Mouse (Mus musculus): Measurements from ENCODE around the gene Msh3. TPM values are rescaled to one million over a fixed set of nuclear protein-coding genes. Genes with fewer than 3 reads are reported as not detected.

Gene Msh3
- polyA plus RNA-seq, 1 experiment from 2014 or later = 22.3 TPM

GRCm38 (mm10) chr13:92305680-92306079 lies 49.1 kb downstream of the Msh3 start, which contains the start of gene Gm20379:
TSS of gene Gm20379 (plus strand) at chr13:92305980.
- ATAC-seq (replicated peaks; ENCODE audit: low FRiP score, low read depth) (no peak), DNase-seq (ENCODE audit: low spot score) (no peak)
- H3K27ac ChIP-seq = no peak within 1 kb of the TSS
- peaks cover 21% of the 10 kb centered on the region; the same call in 1 of the 2 replicates for H3K36me3 ChIP-seq (ENCODE audit: insufficient read depth, low read length)
- 95% methylated on average over 11 of the region's 11 CpGs for WGBS
- no peak within 1 kb of the TSS for H3K9ac ChIP-seq (ENCODE audit: low read depth, low read length)
- no peak within 1 kb of the TSS for H3K4me3 ChIP-seq (replicated peaks; ENCODE audit: low read depth, low read length)
- no peaks in the 10 kb centered on the region for H3K9me3 ChIP-seq (replicated peaks; ENCODE audit: low read length)
- no peak for TF ChIP-seq CTCF (IDR thresholded peaks at IDR 0.05; ENCODE audit: low read depth)
- no peak within 1 kb of the TSS for H3K4me2 ChIP-seq (ENCODE audit: low read length)
- H3K4me1 ChIP-seq (replicated peaks; ENCODE audit: insufficient read depth, low read length) = no peaks in the 10 kb centered on the region
- no peaks in the 10 kb centered on the region for H3K27me3 ChIP-seq (ENCODE audit: insufficient read depth, low read length)

GRCm38 (mm10) chr13:92304291-92304690 lies 50.5 kb downstream of the Msh3 start:
- no peaks in the 10 kb centered on the region for H3K4me1 ChIP-seq (replicated peaks; ENCODE audit: insufficient read depth, low read length)
- TF ChIP-seq CTCF (IDR thresholded peaks at IDR 0.05; ENCODE audit: low read depth) = no peak
- H3K27ac ChIP-seq = no peak overlapping the region
- 94% methylated on average over 5 of the region's 5 CpGs for WGBS
- no peak overlapping the region for H3K9ac ChIP-seq (ENCODE audit: low read depth, low read length)
- no peak overlapping the region for H3K4me2 ChIP-seq (ENCODE audit: low read length)
- H3K36me3 ChIP-seq (ENCODE audit: insufficient read depth, low read length) = peaks cover 16% of the 10 kb centered on the region; the same call in 1 of the 2 replicates
- DNase-seq (ENCODE audit: low spot score) = no peak
- no peaks in the 10 kb centered on the region for H3K27me3 ChIP-seq (ENCODE audit: insufficient read depth, low read length)
- H3K4me3 ChIP-seq (replicated peaks; ENCODE audit: low read depth, low read length) = no peak overlapping the region
- H3K9me3 ChIP-seq (replicated peaks; ENCODE audit: low read length) = no peaks in the 10 kb centered on the region
- no peak for ATAC-seq (replicated peaks; ENCODE audit: low FRiP score, low read depth)

GRCm38 (mm10) chr13:92303062-92303948 lies 51.5 kb downstream of the Msh3 start:
- H3K4me2 ChIP-seq (ENCODE audit: low read length) = no peak overlapping the region
- H3K4me3 ChIP-seq (replicated peaks; ENCODE audit: low read depth, low read length) = no peak overlapping the region
- H3K4me1 ChIP-seq (replicated peaks; ENCODE audit: insufficient read depth, low read length) = no peaks in the 10 kb centered on the region
- H3K9me3 ChIP-seq (replicated peaks; ENCODE audit: low read length) = no peaks in the 10 kb centered on the region
- no peak for TF ChIP-seq CTCF (IDR thresholded peaks at IDR 0.05; ENCODE audit: low read depth)
- no peak for ATAC-seq (replicated peaks; ENCODE audit: low FRiP score, low read depth)
- no peak for DNase-seq (ENCODE audit: low spot score)
- no peak overlapping the region for H3K9ac ChIP-seq (ENCODE audit: low read depth, low read length)
- no peaks in the 10 kb centered on the region for H3K27me3 ChIP-seq (ENCODE audit: insufficient read depth, low read length)
- H3K27ac ChIP-seq = no peak overlapping the region
- 45% methylated on average over 8 of the region's 8 CpGs for WGBS
- H3K36me3 ChIP-seq (ENCODE audit: insufficient read depth, low read length) = peaks cover 7% of the 10 kb centered on the region; the same call in 1 of the 2 replicates

- no peak for TF ChIP-seq CTCF (IDR thresholded peaks at IDR 0.05; ENCODE audit: low read depth)
- Histone ChIP-seq H3K27me3 (ENCODE audit: insufficient read depth, low read length) (no peaks in the 10 kb centered on the region), H3K4me3 (replicated peaks; ENCODE audit: low read depth, low read length) (no peak overlapping the region), H3K9me3 (replicated peaks; ENCODE audit: low read length) (no peaks in the 10 kb centered on the region), H3K36me3 (ENCODE audit: insufficient read depth, low read length) (0 out of 2 replicates have a peak, but pooled peaks cover under 1% of the 10 kb centered on the region), H3K4me1 (replicated peaks; ENCODE audit: insufficient read depth, low read length) (no peaks in the 10 kb centered on the region), H3K27ac (no peak overlapping the region), H3K9ac (ENCODE audit: low read depth, low read length) (no peak overlapping the region), H3K4me2 (ENCODE audit: low read length) (no peak overlapping the region)
- ATAC-seq (replicated peaks; ENCODE audit: low FRiP score, low read depth) = no peak
- no peak for DNase-seq (ENCODE audit: low spot score)
- 74% methylated on average over 4 of the region's 4 CpGs for WGBS
Observed at GRCm38 (mm10) chr13:92302466-92302865, 52.3 kb downstream of the Msh3 start.

- H3K9ac ChIP-seq (ENCODE audit: low read depth, low read length) = no peak overlapping the region
- no peak for TF ChIP-seq CTCF (IDR thresholded peaks at IDR 0.05; ENCODE audit: low read depth)
- H3K27me3 ChIP-seq (ENCODE audit: insufficient read depth, low read length) = no peaks in the 10 kb centered on the region
- H3K36me3 ChIP-seq (ENCODE audit: insufficient read depth, low read length) = no peaks in the 10 kb centered on the region
- H3K9me3 ChIP-seq (replicated peaks; ENCODE audit: low read length) = no peaks in the 10 kb centered on the region
- H3K27ac ChIP-seq = no peak overlapping the region
- DNase-seq (ENCODE audit: low spot score) = peak; percentile 14
- peak; percentile 85 for ATAC-seq (replicated peaks; ENCODE audit: low FRiP score, low read depth)
- H3K4me2 ChIP-seq (ENCODE audit: low read length) = no peak overlapping the region
- H3K4me3 ChIP-seq (replicated peaks; ENCODE audit: low read depth, low read length) = no peak overlapping the region
- 43% methylated on average over 4 of the region's 4 CpGs for whole genome bisulfite sequencing
- H3K4me1 ChIP-seq (replicated peaks; ENCODE audit: insufficient read depth, low read length) = no peaks in the 10 kb centered on the region
Observed at GRCm38 (mm10) chr13:92301754-92302153, 53.0 kb downstream of the Msh3 start.

GRCm38 (mm10) chr13:92299522-92299921 lies 55.3 kb downstream of the Msh3 start:
- H3K4me2 ChIP-seq (ENCODE audit: low read length) = no peak overlapping the region
- TF ChIP-seq CTCF (IDR thresholded peaks at IDR 0.05; ENCODE audit: low read depth) = no peak
- WGBS = 76% methylated on average over 1 of the region's 1 CpGs
- no peaks in the 10 kb centered on the region for H3K36me3 ChIP-seq (ENCODE audit: insufficient read depth, low read length)
- DNase-seq (ENCODE audit: low spot score) (no peak), ATAC-seq (replicated peaks; ENCODE audit: low FRiP score, low read depth) (no peak)
- H3K4me3 ChIP-seq (replicated peaks; ENCODE audit: low read depth, low read length) = no peak overlapping the region
- no peaks in the 10 kb centered on the region for H3K9me3 ChIP-seq (replicated peaks; ENCODE audit: low read length)
- no peaks in the 10 kb centered on the region for H3K27me3 ChIP-seq (ENCODE audit: insufficient read depth, low read length)
- H3K27ac ChIP-seq = no peak overlapping the region
- H3K9ac ChIP-seq (ENCODE audit: low read depth, low read length) = no peak overlapping the region
- H3K4me1 ChIP-seq (replicated peaks; ENCODE audit: insufficient read depth, low read length) = no peaks in the 10 kb centered on the region
